17 mouse cellular contexts compared by ENCODE assay signal in genomic region chr11:101882500-101883290, GRCm38 (mm10). TPM values are rescaled to one million over a fixed set of nuclear protein-coding genes. Genes with fewer than 3 reads are reported as not detected.
DNase-seq lines count a peak whose midpoint lies in the region; ATAC-seq lines count a peak whose summit lies in the region.
"Had no signal": no experiment of that assay in that cellular context is flagged by ENCODE, and none has a peak within 500 bp of the region (broad histone marks: within the 10 kb centered on the region; RNA-seq: fewer than 3 reads in every experiment).

No protein-coding gene starts in this region.

- no peaks in the 10 kb centered on the region for H3K36me3 ChIP-seq in heart, embryonic 12.5 days
- H3K36me3 ChIP-seq in kidney, embryonic 15.5 days: no peaks in the 10 kb centered on the region
- H3K36me3 ChIP-seq in limb, embryonic 15.5 days: no peaks in the 10 kb centered on the region
- H3K36me3 ChIP-seq: forebrain, embryonic 10.5 days; hindbrain, embryonic 12.5 days; limb, embryonic 13.5 days; liver, embryonic 15.5 days; midbrain, embryonic 15.5 days had no signal

- H3K27ac ChIP-seq in heart, embryonic 12.5 days (ENCODE audit: poor library complexity, severe bottlenecking): peak overlapping the region; percentile 40; the same call in 1 of the 2 replicates
- peak overlapping the region; percentile 82; the same call in 1 of the 2 replicates for H3K27ac ChIP-seq in kidney, embryonic 15.5 days
- H3K27ac ChIP-seq in limb, embryonic 15.5 days: peak overlapping the region; percentile 60
- H3K27ac ChIP-seq: liver, embryonic 15.5 days; midbrain, embryonic 15.5 days had no signal

- no peak for ATAC-seq in heart, embryonic 12.5 days (ENCODE audit: insufficient number of reproducible peaks, low FRiP score)
- ATAC-seq in kidney, embryonic 15.5 days (replicated peaks; ENCODE audit: low FRiP score): no peak
- ATAC-seq in limb, embryonic 15.5 days (ENCODE audit: insufficient number of reproducible peaks, low FRiP score, low TSS enrichment, low read depth): no peak
- ATAC-seq: midbrain, embryonic 15.5 days had no signal

- no peak overlapping the region for H3K4me3 ChIP-seq in heart, embryonic 12.5 days
- no peak overlapping the region for H3K4me3 ChIP-seq in kidney, embryonic 15.5 days (replicated peaks)
- no peak overlapping the region for H3K4me3 ChIP-seq in limb, embryonic 15.5 days
- H3K4me3 ChIP-seq: liver, embryonic 15.5 days had no signal

- no peak for DNase-seq in heart, postnatal 25 days (ENCODE audit: low spot score)
- no peak for DNase-seq in kidney, adult 11 months
- DNase-seq in ZHBTc4 (ENCODE audit: low read depth, low spot score): peak; percentile 26
- DNase-seq in right cerebral cortex, postnatal 4 days: no peak
- DNase-seq: cerebellum, adult 8-10 months; layer of hippocampus, adult 9-11 months had no signal

- no peaks in the 10 kb centered on the region for H3K9me3 ChIP-seq in heart, embryonic 12.5 days (replicated peaks)
- no peaks in the 10 kb centered on the region for H3K9me3 ChIP-seq in kidney, embryonic 15.5 days (replicated peaks)
- no peaks in the 10 kb centered on the region for H3K9me3 ChIP-seq in limb, embryonic 15.5 days
- H3K9me3 ChIP-seq: forebrain, embryonic 10.5 days; hindbrain, embryonic 12.5 days; limb, embryonic 13.5 days; liver, embryonic 15.5 days; midbrain, embryonic 15.5 days had no signal

- intact Hi-C loops in heart, postnatal 25 days (cut with DNase I): loop anchor here (2.0 kb wide), 1 partner anchor 14 kb away; no protein-coding TSS in a partner anchor

- no peak overlapping the region for H3K4me2 ChIP-seq in heart, embryonic 12.5 days
- H3K4me2 ChIP-seq in kidney, embryonic 15.5 days: no peak overlapping the region
- H3K4me2 ChIP-seq in limb, embryonic 15.5 days: no peak overlapping the region

- H3K4me1 ChIP-seq in heart, embryonic 12.5 days (replicated peaks): peaks cover 88% of the 10 kb centered on the region
- peaks cover 74% of the 10 kb centered on the region for H3K4me1 ChIP-seq in kidney, embryonic 15.5 days
- peaks cover 82% of the 10 kb centered on the region for H3K4me1 ChIP-seq in limb, embryonic 15.5 days

- no peak overlapping the region for H3K9ac ChIP-seq in heart, embryonic 12.5 days
- H3K9ac ChIP-seq in kidney, embryonic 15.5 days: no peak overlapping the region
- H3K9ac ChIP-seq in limb, embryonic 15.5 days: no peak overlapping the region
- H3K9ac ChIP-seq: liver, embryonic 15.5 days; midbrain, embryonic 15.5 days had no signal

- 74% methylated on average over 11 of the region's 11 CpGs for WGBS in heart, embryonic 12.5 days
- 70% methylated on average over 11 of the region's 11 CpGs for WGBS in kidney, embryonic 15.5 days
- 71% methylated on average over 11 of the region's 11 CpGs for WGBS in limb, embryonic 15.5 days

- no peaks in the 10 kb centered on the region for H3K27me3 ChIP-seq in heart, embryonic 12.5 days (replicated peaks)
- peaks cover 11% of the 10 kb centered on the region; the same call in 1 of the 2 replicates for H3K27me3 ChIP-seq in kidney, embryonic 15.5 days
- peaks cover 12% of the 10 kb centered on the region; the same call in 1 of the 2 replicates for H3K27me3 ChIP-seq in limb, embryonic 15.5 days
- H3K27me3 ChIP-seq: midbrain, embryonic 15.5 days had no signal

RNA-seq across cellular contexts. Expression of gene Meox1, which starts 11.5 kb away (rescaled TPM):
- polyA plus RNA-seq in heart, embryonic 12.5 days (2016; fragmentation: Nextera tagmentation; extraction: Ambion mirVana): 22.7 and 24.1 TPM in 2 replicates
- total RNA-seq in heart, postnatal 25 days (2021): 1 to 10 TPM; 7.8 to 9.9 TPM
- polyA plus RNA-seq in kidney, embryonic 15.5 days (2015; fragmentation: Nextera tagmentation; extraction: Ambion mirVana): 13.6 and 15.4 TPM in 2 replicates
- 15.8 and 18.6 TPM in 2 replicates for polyA plus RNA-seq in limb, embryonic 15.5 days (2015; fragmentation: Nextera tagmentation; extraction: Ambion mirVana)
- total RNA-seq: common myeloid progenitor, adult 5-6 weeks; megakaryocyte progenitor cell, adult 5-6 weeks; neutrophil, adult 5-6 weeks had no signal
